ENCODE assay signal across 15 mouse cellular contexts in the genomic region with DNA sequence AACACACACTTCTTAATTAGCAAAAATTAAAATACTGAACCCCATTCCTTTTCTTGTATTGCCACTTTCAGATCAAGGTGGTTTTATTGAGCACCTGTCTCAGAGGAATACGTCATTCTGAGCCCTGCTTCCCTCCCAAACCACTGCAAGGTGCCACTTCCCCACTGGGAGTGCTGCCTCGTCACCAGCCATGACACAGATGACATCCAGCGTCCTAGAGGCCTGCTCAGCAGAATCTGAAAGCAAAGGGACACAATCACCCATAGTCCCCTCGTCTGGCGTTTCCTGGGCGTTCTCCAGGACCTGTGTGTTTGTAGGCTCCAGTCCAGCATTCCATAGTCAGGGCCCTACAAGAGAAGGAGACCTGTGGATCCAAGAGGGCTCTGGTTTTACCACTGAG. TPM values are rescaled to one million over a fixed set of nuclear protein-coding genes. Genes with fewer than 3 reads are reported as not detected.
A peak's percentile ranks its signal among the peaks of the same experiment; 100 is the strongest.
DNase-seq lines count a peak whose midpoint lies in the region; ATAC-seq and TF ChIP-seq lines count a peak whose summit lies in the region.
"Had no signal": no experiment of that assay in that cellular context is flagged by ENCODE, and none has a peak within 500 bp of the region (broad histone marks: within the 10 kb centered on the region; RNA-seq: fewer than 3 reads in every experiment).

No protein-coding gene starts in this region.

- no peak overlapping the region for H3K4me3 ChIP-seq in midbrain, postnatal 0 days (ENCODE audit: low read depth, low read length)
- H3K4me3 ChIP-seq in midbrain, embryonic 11.5 days (ENCODE audit: low read depth, low read length): no peak overlapping the region
- H3K4me3 ChIP-seq in heart, postnatal 0 days (ENCODE audit: low read depth, low read length): no peak overlapping the region
- H3K4me3 ChIP-seq in stomach, embryonic 16.5 days (replicated peaks; ENCODE audit: low read length): no peak overlapping the region
- H3K4me3 ChIP-seq: forebrain, embryonic 13.5 days; megakaryocyte, embryonic 14.5 days had no signal

- no peaks in the 10 kb centered on the region for H3K27me3 ChIP-seq in midbrain, postnatal 0 days (ENCODE audit: insufficient read depth, low read length)
- no peaks in the 10 kb centered on the region; the same call in 1 of the 2 replicates for H3K27me3 ChIP-seq in midbrain, embryonic 11.5 days (ENCODE audit: control insufficient read depth, insufficient read depth, low read length)
- H3K27me3 ChIP-seq in heart, postnatal 0 days (ENCODE audit: control insufficient read depth, insufficient read depth, low read length): peaks cover 12% of the 10 kb centered on the region
- H3K27me3 ChIP-seq in stomach, embryonic 16.5 days (ENCODE audit: control insufficient read depth, insufficient read depth, low read length): no peaks in the 10 kb centered on the region
- H3K27me3 ChIP-seq: forebrain, embryonic 13.5 days had no signal

- no peaks in the 10 kb centered on the region for H3K9me3 ChIP-seq in midbrain, postnatal 0 days (ENCODE audit: low read length)
- H3K9me3 ChIP-seq in midbrain, embryonic 11.5 days (ENCODE audit: control insufficient read depth, low read length): no peaks in the 10 kb centered on the region
- H3K9me3 ChIP-seq in heart, postnatal 0 days (replicated peaks; ENCODE audit: control insufficient read depth, low read length): no peaks in the 10 kb centered on the region
- no peaks in the 10 kb centered on the region for H3K9me3 ChIP-seq in stomach, embryonic 16.5 days (replicated peaks; ENCODE audit: control insufficient read depth, low read length)
- H3K9me3 ChIP-seq: forebrain, embryonic 13.5 days; megakaryocyte, embryonic 14.5 days had no signal

- no peak overlapping the region for H3K27ac ChIP-seq in midbrain, postnatal 0 days (ENCODE audit: low read depth, low read length)
- H3K27ac ChIP-seq in midbrain, embryonic 11.5 days (ENCODE audit: low read depth, low read length): no peak overlapping the region
- peak overlapping the region; percentile 49 for H3K27ac ChIP-seq in heart, postnatal 0 days (ENCODE audit: low read depth)
- no peak overlapping the region for H3K27ac ChIP-seq in stomach, embryonic 16.5 days (ENCODE audit: low read length)
- H3K27ac ChIP-seq: forebrain, embryonic 13.5 days had no signal

- H3K4me1 ChIP-seq in midbrain, postnatal 0 days (ENCODE audit: insufficient read depth, low read length): no peaks in the 10 kb centered on the region
- H3K4me1 ChIP-seq in midbrain, embryonic 11.5 days (ENCODE audit: control insufficient read depth, insufficient read depth, low read length): no peaks in the 10 kb centered on the region
- H3K4me1 ChIP-seq in heart, postnatal 0 days (ENCODE audit: control insufficient read depth, insufficient read depth): no peaks in the 10 kb centered on the region; the same call in 1 of the 2 replicates
- H3K4me1 ChIP-seq in stomach, embryonic 16.5 days (ENCODE audit: control insufficient read depth, insufficient read depth, low read length): peaks cover 9% of the 10 kb centered on the region

- peak; percentile 24; the same call in 1 of the 2 replicates for TF ChIP-seq CTCF in midbrain, postnatal 0 days (IDR thresholded peaks at IDR 0.05)
- TF ChIP-seq CTCF in heart, postnatal 0 days (IDR thresholded peaks at IDR 0.05; ENCODE audit: low read depth): peak; percentile 49

- H3K36me3 ChIP-seq in midbrain, postnatal 0 days (ENCODE audit: insufficient read depth, low read length): no peaks in the 10 kb centered on the region
- H3K36me3 ChIP-seq in midbrain, embryonic 11.5 days (ENCODE audit: control insufficient read depth, insufficient read depth, low read length): no peaks in the 10 kb centered on the region
- H3K36me3 ChIP-seq in heart, postnatal 0 days (replicated peaks; ENCODE audit: control insufficient read depth, insufficient read depth, low read length): no peaks in the 10 kb centered on the region
- no peaks in the 10 kb centered on the region for H3K36me3 ChIP-seq in stomach, embryonic 16.5 days (ENCODE audit: control insufficient read depth, insufficient read depth, low read length)

- ATAC-seq in midbrain, postnatal 0 days (ENCODE audit: low FRiP score): no peak
- ATAC-seq in midbrain, embryonic 11.5 days (ENCODE audit: low FRiP score): no peak
- ATAC-seq in heart, postnatal 0 days (ENCODE audit: insufficient read depth, low read depth): peak; percentile 95
- no peak for ATAC-seq in stomach, embryonic 16.5 days (ENCODE audit: insufficient read depth, low FRiP score)
- ATAC-seq: forebrain, embryonic 13.5 days had no signal

- DNase-seq in heart, adult 11 months: peak; percentile 96
- no peak for DNase-seq in heart, postnatal 25 days (ENCODE audit: low spot score)
- DNase-seq in midbrain, postnatal 0 days (ENCODE audit: low spot score): no peak
- no peak for DNase-seq in midbrain, embryonic 11.5 days (ENCODE audit: low spot score, missing footprints)
- DNase-seq in heart, postnatal 0 days (ENCODE audit: low spot score): peak; percentile 61
- DNase-seq in urinary bladder, postnatal 36 days (ENCODE audit: low spot score in 2 of 2): no peak
- DNase-seq in left cerebral cortex, adult 18-20 months (ENCODE audit: low spot score in 2 of 2): no peak
- DNase-seq: embryo, embryonic 11 days; left cerebral cortex, postnatal 4 days had no signal

- 48% methylated on average over 6 of the region's 6 CpGs for WGBS in midbrain, postnatal 0 days
- WGBS in midbrain, embryonic 11.5 days: 56% methylated on average over 6 of the region's 6 CpGs
- 21% methylated on average over 6 of the region's 6 CpGs for WGBS in heart, postnatal 0 days
- 51% methylated on average over 6 of the region's 6 CpGs for WGBS in stomach, embryonic 16.5 days

- TF ChIP-seq EP300 in heart, postnatal 0 days (IDR thresholded peaks at IDR 0.05; ENCODE audit: low read depth): no peak

- intact Hi-C loops in heart, postnatal 25 days (cut with DNase I): no loop called here

- H3K9ac ChIP-seq in midbrain, postnatal 0 days (replicated peaks; ENCODE audit: low read length, poor library complexity, severe bottlenecking): no peak overlapping the region
- no peak overlapping the region for H3K9ac ChIP-seq in midbrain, embryonic 11.5 days (ENCODE audit: low read length)
- H3K9ac ChIP-seq in heart, postnatal 0 days (replicated peaks; ENCODE audit: low read depth, low read length): no peak overlapping the region
- 0 out of 2 replicates have a peak overlapping the region, but pooled peaks have one; percentile 8 for H3K9ac ChIP-seq in stomach, embryonic 16.5 days (ENCODE audit: low read length)
- H3K9ac ChIP-seq: forebrain, embryonic 13.5 days had no signal

- no peak overlapping the region for H3K4me2 ChIP-seq in midbrain, postnatal 0 days (ENCODE audit: low read depth, low read length, poor library complexity, severe bottlenecking)
- H3K4me2 ChIP-seq in midbrain, embryonic 11.5 days: no peak overlapping the region
- no peak overlapping the region for H3K4me2 ChIP-seq in heart, postnatal 0 days (ENCODE audit: low read depth, low read length)
- no peak overlapping the region for H3K4me2 ChIP-seq in stomach, embryonic 16.5 days (ENCODE audit: low read depth, low read length)
- H3K4me2 ChIP-seq: forebrain, embryonic 13.5 days had no signal

RNA-seq across cellular contexts. Expression of gene 9230112D13Rik, which starts 8.5 kb away (rescaled TPM):
- total RNA-seq in heart, postnatal 25 days (2021): not detected
- not detected in 2 replicates for total RNA-seq in midbrain, postnatal 0 days (2014; rRNA removed)
- not detected in 2 replicates for polyA plus RNA-seq in midbrain, postnatal 0 days (2015; fragmentation: Nextera tagmentation; extraction: Ambion mirVana)
- polyA plus RNA-seq in midbrain, embryonic 11.5 days (2014; fragmentation: Nextera tagmentation; extraction: Ambion mirVana): not detected in 2 replicates
- not detected in 2 replicates for total RNA-seq in heart, postnatal 0 days (2014; rRNA removed; ENCODE audit: low replicate concordance)
- not detected in 2 replicates for polyA plus RNA-seq in heart, postnatal 0 days (2015; fragmentation: Nextera tagmentation; extraction: Ambion mirVana)
- not detected in 2 replicates for polyA plus RNA-seq in stomach, embryonic 16.5 days (2015; fragmentation: Nextera tagmentation; extraction: Ambion mirVana)
- not detected for total RNA-seq in left cerebral cortex, adult 18-20 months (2021)
- total RNA-seq: left cerebral cortex, postnatal 4 days had no signal
- polyA plus RNA-seq: forebrain, embryonic 13.5 days; hindbrain, embryonic 11.5 days; large intestine, adult 2 months; neural tube, embryonic 11.5 days had no signal

RNA-seq across cellular contexts. Expression of gene Bmpr1a, which starts 11.0 kb away (rescaled TPM):
- total RNA-seq in heart, postnatal 25 days (2021): 10 to 100 TPM; 71.8 to 77.5 TPM
- 42.5 and 50.8 TPM in 2 replicates for total RNA-seq in midbrain, postnatal 0 days (2014; rRNA removed)
- 13.9 and 14.0 TPM in 2 replicates for polyA plus RNA-seq in midbrain, postnatal 0 days (2015; fragmentation: Nextera tagmentation; extraction: Ambion mirVana)
- 44.4 and 49.8 TPM in 2 replicates for polyA plus RNA-seq in midbrain, embryonic 11.5 days (2014; fragmentation: Nextera tagmentation; extraction: Ambion mirVana)
- 99.5 and 130 TPM in 2 replicates for total RNA-seq in heart, postnatal 0 days (2014; rRNA removed; ENCODE audit: low replicate concordance)
- polyA plus RNA-seq in heart, postnatal 0 days (2015; fragmentation: Nextera tagmentation; extraction: Ambion mirVana): 37.2 and 38.6 TPM in 2 replicates
- polyA plus RNA-seq in stomach, embryonic 16.5 days (2015; fragmentation: Nextera tagmentation; extraction: Ambion mirVana): 22.4 and 22.9 TPM in 2 replicates
- total RNA-seq in left cerebral cortex, adult 18-20 months (2021): 10 to 100 TPM; 32.8 to 33.6 TPM

Comparison
In these comparisons a context has a peak if more than half of its experiments do, and no peak if none do; other contexts are left out.
1. DNase-seq: peak in heart, adult 11 months (single experiment) and heart, postnatal 0 days (single experiment); none in heart, postnatal 25 days (single experiment), midbrain, postnatal 0 days (single experiment), midbrain, embryonic 11.5 days (single experiment), urinary bladder, postnatal 36 days (0 of 2) and left cerebral cortex, adult 18-20 months (0 of 2).